Mouse (Mus musculus) lung, postnatal 14 days (tissue): ENCODE data around the gene C1qbp.
A peak's percentile ranks its signal among the peaks of the same experiment; 100 is the strongest.

Experiments
- DNase-seq: peaks from one replicate; pipeline ENCODE4 v3.0.0; 2021

C1qbp gene

DNA sequence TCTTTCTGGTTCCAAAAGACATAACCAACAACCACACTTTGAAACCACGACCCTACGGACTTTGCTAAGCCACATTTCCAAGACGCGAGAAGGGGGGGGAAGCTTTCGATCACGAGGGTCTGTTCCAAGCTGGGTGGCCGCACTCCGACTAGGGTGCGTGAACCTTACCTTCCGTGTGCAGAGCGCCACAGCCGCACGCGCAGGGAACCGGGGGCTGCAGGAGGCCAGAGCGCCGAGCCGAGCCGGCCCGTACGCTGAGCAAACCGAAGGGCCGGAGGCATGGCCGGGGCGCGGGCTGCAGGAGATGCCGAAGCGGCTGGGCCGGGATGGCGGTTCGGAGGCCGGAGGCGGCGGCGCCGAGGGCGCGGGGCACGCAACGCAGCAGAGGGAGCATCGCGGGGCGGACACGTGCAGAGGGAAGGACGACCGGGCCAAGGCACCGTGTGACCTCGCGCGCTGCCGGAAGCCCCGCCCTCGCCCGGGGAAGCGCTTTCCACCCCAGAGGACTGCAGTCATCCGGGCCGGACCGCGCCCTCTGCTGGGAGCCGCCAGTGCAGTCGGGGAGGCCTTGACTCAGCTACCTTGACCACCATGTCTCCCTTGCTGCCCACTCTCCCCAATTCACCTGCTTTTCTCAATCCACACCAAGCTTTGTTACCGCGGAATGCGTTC, at the start of gene C1qbp:
Gene C1qbp, minus strand, starts transcription at position 470 of the 672 bp plus-strand sequence.
- DNase-seq = peak; percentile 97

DNA sequence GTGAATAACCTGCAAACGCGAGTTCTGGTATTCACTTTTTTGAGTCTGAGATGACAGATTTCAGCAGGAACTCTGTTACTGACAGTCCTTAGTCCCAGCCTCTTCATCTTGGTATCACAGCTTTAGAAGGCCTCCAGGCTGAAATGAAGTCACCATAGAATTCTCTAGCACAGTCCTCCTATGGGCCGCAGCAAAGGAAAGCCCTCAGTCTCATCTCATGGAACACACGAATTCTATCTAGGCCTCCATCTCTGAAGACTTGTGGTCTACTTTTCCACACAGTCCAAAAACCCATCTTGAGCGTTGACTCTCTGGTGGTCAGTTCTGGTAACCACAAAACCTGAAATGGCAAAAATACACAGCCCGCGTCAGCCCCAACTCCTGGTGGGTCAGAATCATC, 49.2 kb upstream of the C1qbp start:
- no peak for DNase-seq

DNA sequence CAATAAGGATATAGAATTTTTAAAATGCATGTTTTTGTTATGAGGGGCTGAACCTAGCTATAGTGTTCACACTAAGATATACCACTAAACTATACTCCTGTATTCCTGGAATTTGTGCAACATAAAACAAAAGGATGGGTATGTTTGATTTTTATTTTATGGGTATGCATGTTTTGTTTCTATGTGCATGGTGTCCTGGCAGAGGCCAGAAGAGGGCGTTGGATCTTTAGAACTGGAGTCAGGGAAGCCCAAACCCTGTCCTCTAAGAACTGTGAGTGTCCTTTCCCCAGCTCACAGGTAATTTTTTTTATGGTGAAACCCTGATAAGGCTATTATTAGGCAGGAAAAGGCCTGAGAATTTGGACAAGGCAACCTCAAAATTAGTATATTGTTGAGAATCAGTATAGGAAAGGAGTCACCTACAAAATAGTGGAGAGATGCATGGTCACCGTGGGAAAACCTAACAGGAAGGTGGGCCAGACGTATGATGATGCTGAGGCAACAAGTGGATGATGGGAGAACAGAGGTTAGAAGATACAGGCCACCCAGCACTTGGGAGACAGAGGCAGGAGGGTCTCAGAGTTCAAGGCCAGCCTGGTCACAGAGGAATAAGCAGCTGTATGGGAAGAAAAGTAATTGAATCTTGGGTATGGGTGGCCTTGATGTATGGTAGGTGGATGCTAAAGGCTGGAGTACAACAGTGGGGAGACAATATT, 46.7 kb upstream of the C1qbp start:
- DNase-seq = no peak

DNA sequence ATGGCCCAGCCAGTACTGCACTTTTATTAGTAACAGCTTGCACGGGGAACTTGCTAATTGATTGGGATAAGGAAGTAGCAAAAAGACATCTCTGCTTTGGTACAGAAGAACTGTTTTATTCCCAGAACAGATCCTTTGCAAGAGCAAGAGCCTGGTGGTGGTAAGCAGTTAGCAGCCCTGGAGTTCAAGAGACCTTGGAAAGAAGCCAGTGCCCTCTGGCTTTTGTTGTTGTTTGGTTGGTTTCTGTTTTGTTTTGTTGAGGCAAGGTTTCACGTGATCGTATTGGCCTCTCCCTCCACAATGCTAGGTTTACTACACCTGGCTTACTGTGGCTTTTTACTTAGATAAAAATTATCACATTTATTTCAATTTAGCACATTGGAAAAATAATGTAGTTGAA, 45.5 kb upstream of the C1qbp start:
- no peak for DNase-seq

DNA sequence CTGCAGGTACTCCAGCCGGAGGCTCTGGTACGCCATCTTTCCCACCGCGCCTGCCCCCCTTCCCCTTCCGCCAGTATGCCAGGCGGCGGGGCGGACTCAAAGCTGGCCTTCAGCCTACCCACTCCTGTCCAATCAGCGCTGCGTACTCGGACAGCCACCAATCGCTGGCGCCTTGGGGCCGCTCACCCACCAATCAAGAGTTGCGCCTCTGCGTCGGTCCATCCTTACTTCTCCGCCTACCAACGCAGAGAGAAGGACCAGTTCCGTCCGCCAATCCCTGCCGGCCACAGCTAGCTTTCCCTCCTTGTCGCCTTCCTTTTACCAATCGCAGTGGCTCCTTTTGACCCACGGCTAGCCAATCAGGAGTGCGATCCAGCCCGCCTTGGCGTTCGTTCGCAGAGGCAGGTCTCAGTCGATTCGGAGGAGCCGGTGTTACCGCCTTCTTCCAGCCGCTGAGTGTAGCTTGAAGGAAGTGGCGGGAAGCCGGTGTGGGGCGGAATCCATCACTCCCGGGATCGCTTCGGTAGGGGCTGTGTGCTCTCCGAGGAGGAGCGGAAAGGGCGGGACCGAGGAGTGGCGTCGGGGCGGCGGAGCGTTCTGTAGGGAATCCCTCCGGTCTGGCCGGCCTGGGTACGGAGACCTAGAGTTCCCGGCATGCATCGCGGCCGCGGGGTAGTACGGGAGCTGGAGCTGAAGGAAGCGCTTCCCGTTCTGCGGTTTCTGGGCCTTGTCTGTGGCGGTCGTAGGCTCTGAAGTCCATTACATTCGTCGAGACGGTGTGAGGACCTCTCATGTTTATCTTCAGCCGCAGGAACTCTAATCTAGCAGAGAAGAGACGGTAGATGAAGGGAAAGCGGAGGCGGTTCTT, 36.6 kb upstream of the C1qbp start, which contains the start of the genes Mis12 and Derl2:
Gene Mis12, plus strand, starts transcription at position 411 of the 868 bp plus-strand sequence.
Gene Derl2, minus strand, starts transcription at position 641 of the 868 bp plus-strand sequence.
- DNase-seq = peak; percentile 97

DNA sequence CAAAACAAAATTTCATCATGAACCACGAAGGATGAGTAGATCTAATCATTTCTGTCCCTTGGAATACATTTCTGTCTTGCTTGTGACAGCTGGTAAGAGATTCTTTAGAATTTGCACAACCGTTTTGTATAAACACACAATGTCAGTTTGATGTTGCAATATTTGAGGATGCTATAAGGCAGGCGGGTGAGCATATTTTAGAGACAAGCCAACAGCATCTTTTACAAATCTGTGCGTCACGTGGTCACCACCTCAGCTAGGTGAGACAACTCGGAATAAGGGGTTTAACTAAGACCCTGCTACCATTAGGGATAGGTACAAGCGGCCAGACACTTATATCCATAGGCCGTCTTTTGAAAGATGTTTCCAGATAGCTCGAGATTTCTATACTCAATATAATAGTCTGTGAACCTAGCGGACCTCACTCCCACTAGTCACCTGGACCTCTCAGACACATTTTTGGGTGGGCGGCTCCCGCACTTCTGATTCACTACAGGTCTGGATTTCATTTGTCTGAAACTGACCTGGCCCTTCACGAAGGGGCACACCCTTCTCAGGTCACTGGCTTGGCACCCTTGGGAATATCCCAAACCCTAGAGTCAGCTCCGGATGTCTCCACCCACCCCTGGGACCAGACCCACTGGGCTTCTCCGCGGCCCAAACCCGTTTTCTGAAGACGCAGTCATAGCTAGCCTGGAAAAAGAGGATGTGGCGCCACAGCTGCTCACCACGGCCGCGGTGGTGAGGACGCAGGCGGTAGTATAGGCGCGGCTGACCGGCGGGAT, 35.8 kb upstream of the C1qbp start:
- DNase-seq = no peak

DNA sequence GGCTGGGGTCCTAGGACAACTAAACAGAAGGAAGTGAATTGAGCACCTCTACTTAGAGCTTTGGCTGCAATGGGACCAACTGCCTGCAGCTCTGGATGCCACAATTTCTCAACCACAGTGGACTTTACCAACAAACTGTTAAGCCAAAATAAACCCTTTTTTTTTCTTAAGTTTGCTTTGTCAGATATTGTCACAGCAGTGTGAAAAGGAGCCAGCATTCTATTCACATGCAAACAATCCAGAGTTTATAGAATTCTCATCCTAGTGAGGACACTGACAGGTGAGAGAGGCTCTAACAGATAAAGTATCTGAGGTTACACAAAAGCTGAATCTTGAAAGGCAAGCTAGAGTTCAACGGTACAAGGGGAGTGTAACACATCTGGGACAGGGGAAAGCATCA, 34.2 kb upstream of the C1qbp start:
- no peak for DNase-seq

DNA sequence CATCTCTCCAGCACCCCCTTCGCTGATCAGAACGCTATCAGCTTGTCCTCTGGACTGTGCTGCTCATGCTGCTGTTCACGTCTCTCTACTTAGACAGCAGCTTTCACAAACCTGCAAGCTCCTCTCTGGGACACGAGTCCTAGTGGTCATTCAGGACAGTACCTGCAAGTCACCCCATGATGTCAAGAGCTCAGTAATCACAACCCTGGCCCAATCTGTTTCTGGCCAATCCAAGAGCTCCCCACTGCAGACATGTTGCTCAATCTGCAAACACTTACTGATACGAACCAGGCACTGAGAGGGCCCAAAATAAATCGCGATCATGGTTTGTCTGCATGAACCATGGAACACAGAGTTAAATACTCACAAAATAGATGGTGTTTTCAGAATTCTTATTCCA, 29.9 kb upstream of the C1qbp start:
- DNase-seq = peak; percentile 7

DNA sequence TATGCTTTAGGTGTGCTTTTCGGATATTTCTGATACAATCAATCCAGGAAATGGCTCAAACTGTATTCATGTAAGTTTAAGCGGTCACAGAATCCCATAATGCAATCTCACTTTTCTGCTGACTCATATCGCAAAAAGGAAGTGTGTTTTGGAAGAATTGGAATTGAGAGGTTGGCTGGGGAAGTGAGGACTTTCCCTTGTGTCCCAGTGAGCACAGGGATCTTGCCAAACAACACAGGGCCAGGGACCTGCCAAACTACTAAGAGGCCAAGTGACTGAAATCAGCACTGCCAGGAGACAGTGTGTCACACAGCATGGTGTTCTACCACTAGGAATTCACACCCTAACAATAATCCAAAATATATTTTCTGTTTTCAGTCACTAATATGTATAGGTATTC, 25.5 kb upstream of the C1qbp start:
- no peak for DNase-seq

DNA sequence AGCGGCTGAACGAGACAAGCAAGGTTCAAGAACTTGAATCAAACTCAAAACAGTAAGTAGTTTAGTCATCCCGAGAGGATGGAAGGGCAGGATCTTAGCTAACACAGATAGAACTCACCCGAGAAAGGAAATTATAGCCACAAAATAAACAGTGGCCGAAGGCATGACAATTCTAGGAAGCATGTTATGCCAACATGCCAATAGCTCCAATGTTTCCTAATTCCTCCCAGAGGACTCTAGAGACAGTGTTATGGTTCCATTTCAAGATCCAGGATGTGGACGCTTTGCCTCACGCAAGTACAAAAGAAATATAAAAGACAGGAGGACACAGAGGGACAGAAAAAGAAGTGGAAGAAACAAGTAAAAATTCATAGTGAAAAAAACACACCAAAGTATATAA, 25.0 kb upstream of the C1qbp start:
- peak; percentile 9 for DNase-seq

DNA sequence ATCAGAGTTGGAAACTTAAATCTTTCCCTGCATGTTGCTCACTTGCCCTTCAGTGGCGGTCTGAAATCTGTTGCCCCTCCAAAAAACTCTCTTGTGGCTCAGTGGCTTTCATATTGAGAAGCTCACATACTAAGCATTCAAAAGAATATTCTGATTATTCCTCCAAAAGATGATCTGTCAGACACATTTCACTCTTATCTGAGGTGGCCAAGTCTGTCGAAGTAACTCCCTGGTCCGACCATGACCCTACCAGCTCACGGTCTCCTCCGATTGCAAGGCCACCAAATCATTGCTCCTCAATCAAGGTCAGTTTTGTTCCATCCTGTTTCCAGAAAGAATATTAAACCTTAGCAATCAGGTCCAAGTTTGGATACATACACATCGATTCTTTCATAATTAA, 24.2 kb upstream of the C1qbp start:
- no peak for DNase-seq

DNA sequence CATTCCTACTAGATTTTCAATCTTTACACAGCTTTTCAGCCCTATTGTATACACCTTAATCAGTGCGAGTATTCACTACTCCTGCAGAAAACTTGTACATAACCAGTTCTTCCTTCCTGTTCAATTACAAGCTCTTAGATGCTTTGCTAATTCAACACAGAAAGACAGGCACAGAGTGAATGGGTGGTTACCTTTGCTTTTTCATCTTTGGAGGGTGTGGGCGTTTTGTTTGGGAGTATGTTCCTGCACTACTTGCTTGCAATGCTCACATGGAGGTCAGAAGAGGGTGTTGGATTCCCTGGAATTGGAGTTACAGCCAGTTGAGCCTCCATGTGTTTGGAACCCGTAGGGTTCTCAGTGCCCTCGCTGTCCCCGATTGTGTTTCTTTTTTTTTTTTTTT, 22.2 kb upstream of the C1qbp start:
- no peak for DNase-seq

DNA sequence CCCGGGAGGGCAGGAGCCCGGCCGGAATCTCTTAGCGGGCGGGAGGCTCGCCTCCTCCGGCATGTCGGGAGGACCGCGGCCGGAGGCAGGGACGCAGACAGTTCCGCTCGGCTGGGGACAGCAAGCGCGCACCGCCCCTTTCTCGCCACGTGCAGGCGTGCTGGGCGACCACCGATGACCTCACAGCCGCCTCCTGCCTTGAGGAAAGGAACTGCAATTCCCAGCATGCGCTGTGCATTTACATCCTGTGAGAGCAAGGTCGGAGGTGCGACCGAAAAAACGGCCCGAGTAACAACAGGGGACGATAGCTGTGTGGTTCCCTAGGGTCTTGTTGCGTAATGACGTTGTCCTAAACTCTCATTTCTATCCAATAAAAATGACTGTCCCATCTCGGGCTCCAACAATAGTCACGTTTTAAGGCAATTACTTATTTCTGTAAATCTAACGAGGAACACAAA, 21.5 kb upstream of the C1qbp start, which contains the start of gene Dhx33:
Gene Dhx33, minus strand, starts transcription at position 122 of the 458 bp plus-strand sequence.
- DNase-seq = peak; percentile 96

DNA sequence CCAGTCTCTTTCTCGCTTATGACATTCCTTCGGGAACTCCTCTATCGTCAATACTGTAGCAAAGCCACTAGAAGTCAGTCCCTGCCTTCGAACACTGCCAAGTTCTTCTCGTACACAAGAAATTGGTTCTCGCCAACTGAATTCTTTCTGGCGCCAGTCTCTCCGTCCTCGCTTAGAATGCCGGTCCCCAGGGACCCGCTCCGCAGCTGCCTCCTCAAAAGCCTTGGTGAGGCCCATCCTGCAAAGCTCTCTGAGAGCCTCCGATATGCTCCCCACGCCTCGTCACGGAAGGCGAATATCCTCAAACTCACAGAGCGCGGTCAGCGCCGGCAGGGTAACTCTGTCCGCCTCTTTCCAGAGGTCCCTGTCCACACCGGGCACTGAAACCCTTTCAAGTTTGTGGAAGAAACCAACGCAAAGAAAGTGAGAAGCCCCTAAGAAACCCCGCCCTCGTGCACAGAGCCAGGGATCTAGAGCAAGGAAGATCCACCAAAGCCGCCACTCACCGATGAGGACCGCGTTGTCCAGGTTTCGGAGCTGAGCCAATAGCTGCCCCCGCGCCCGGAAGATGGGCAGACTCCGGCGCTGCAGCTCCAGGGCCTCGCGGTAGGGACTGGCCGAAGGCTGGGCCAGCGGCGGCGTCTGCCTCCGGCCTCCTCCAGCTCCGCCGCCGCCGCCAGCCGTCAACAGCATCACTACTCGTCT, 20.9 kb upstream of the C1qbp start:
- no peak for DNase-seq

DNA sequence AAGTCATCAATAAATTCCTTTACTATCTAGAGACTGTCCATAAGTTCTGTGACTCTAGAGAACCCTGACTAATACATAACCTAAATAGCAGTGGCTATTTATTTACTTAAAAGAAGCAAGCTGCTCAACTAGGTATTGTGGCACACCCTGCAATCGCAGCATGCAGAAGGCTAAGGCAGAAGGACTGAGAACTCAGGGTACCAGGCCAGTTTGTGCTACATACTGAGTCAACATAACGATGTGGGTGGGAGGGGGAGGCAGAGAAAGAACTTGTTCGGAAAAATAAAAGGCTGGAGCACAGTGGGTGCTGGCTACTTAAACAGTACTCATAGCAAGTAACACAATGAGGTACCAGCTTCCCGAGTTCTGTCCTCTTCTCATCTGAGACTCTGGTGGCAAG, 18.3 kb upstream of the C1qbp start:
- no peak for DNase-seq

DNA sequence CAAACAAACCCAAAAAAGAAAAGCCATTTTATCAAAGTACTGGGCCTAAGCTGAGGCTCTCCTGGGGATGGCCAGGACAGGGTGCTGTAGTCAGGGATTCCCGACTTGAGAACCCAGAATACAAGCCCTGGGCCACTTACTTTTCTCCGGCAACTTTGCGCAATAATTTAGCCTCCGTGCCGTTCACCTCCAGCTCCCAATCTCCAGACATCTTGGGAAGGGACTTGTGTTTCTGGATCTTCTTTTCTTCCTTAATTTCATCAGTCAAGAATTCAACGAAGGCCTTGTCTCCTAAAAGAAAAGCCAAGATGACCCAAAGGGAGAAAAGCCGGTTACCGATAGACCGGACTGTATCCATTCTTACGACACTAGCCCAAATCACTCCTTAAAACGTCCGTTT, 796 bp downstream of the C1qbp start:
- no peak for DNase-seq

DNA sequence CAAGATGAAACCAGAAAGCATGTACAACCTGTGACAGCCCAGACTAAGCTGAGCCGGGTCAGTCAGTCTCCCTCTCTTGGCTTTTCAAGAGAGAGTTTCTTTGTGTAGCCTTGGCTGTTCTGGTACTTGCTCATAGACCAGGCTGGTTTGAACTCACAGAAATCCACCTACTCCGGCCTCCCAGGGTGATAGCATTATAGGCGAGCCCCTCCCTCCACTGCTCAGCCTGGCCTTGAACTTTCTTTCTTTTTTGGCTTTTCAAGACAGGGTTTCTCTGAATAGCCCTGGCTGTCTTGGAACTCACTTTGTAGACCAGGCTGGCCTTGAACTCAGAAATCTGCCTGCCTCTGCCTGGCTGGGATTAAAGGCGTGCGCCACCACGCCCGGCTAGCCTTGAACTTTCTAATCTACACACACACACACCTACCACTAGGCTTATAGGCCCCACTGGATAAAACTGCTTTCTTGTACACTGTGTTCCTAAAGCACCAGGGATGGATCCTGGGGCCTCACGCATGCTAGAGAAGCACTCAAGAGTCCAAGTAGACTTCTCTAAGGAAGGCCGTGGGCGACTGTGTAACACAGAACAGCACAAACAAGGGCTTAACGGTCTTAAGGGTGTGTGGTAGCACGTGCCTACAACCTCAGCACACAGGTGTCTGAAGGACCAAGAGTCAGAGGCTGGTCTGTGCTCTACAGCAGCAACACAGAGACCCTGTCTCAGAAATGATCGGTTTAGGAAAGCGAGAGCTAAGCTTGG, 1.9 kb downstream of the C1qbp start:
- no peak for DNase-seq

DNA sequence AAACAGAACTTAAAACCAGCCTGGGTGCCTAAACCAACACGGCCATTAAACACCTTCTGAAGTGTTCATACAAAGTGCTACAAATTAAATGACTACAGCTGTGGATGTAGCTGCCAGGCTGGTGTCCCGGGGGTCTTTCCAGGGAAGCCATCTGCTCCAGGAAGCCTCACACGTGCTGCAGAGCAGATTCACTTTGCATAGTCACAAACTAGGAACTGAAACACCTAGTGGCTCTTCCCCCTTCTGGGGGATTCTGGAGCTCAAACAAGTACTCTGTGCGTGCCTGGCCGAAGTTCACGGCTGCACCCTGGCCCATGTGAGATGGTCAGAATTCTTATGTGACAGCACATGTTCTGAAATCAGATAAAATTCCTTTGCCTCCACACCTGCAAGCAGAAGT, 2.6 kb downstream of the C1qbp start:
- no peak for DNase-seq

DNA sequence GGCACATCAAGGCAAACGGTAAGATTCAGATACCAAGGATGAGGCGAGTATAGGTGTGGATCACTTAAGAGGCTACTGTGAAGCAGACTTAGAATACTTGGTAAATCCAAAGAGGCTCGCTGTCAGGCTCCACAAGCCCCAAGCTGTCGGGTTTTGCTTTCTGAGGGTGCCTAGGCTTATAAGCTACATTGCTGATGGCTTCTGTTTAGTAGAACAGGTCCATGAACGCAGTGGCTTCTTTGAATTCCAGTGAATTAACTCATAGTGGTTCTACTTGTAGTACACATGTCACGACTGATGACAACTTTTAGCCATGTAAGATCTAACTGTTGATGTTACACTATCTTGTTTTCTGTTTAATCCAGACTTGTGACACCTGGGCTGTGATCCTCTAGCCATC, 5.5 kb downstream of the C1qbp start:
- no peak for DNase-seq

DNA sequence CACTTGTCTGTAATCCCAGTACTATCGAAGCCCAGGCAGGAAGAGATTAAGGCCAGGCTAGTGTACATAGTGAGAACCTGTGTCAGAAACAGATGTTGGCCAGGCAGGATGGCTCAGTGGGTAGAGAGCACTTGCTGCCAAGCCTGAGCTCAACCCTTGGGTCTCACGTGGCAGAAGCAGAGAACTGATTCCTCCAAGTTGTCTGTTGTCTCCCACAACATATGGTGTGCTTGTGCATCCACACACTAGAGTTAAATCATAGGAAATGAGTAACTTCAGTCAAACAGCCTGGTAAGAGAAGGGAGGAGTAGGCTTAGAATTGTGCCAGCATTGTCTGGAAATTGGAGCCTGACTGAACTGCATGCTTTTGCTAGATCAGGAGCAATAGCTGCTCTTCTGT, 7.6 kb downstream of the C1qbp start:
- DNase-seq = no peak

DNA sequence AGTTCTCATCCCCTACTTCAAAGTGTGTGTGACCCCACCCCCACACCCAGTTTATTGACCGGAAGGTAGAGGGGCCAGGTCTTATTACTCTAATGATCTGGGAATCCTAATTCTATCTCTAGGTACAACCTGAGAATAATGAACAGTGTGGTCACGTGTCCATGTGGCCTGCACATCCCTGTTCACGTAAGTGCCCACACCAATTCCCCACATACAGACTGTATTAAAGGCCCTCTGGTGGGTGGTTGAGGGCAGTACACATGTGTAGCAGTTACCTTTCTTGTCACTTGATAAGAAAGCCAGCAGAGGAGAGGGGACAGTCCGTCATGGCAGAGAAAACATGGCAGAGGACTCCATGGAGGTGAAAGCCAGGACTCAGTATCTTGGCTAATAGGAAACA, 8.9 kb downstream of the C1qbp start:
- DNase-seq = no peak
